Mouse (Mus musculus): Measurements from ENCODE around the gene Lmo3. TPM values are rescaled to one million over a fixed set of nuclear protein-coding genes. Genes with fewer than 3 reads are reported as not detected.

Gene Lmo3
- polyA plus RNA-seq (2014; fragmentation: Nextera tagmentation; extraction: Ambion mirVana): 10.6 and 11.3 TPM in 2 replicates

GRCm38 (mm10) chr6:138581734-138582505, at the start of gene Lmo3:
Lmo3 (minus strand) TSS chr6:138581968.
- Histone ChIP-seq H3K27ac (ENCODE audit: low read depth, low read length) (no peak within 1 kb of the TSS), H3K36me3 (ENCODE audit: control insufficient read depth, insufficient read depth, low read length) (no peaks in the 10 kb centered on the region), H3K9ac (ENCODE audit: low read length) (no peak within 1 kb of the TSS), H3K9me3 (ENCODE audit: control insufficient read depth, low read length) (no peaks in the 10 kb centered on the region), H3K4me3 (ENCODE audit: low read depth, low read length) (no peak within 1 kb of the TSS), H3K27me3 (ENCODE audit: control insufficient read depth, insufficient read depth, low read length) (no peaks in the 10 kb centered on the region), H3K4me1 (ENCODE audit: control insufficient read depth, insufficient read depth, low read length) (no peaks in the 10 kb centered on the region), H3K4me2 (ENCODE audit: low read depth) (no peak within 1 kb of the TSS)
- ATAC-seq (ENCODE audit: insufficient read depth, low FRiP score, low TSS enrichment): no peak
- WGBS: 81% methylated on average over 13 of the region's 13 CpGs
- DNase-seq (ENCODE audit: low spot score): no peak

GRCm38 (mm10) chr6:138620786-138621185, 39.0 kb upstream of the Lmo3 start:
- H3K27ac ChIP-seq (ENCODE audit: low read depth, low read length): no peak overlapping the region
- ATAC-seq (ENCODE audit: insufficient read depth, low FRiP score, low TSS enrichment) (no peak), DNase-seq (ENCODE audit: low spot score) (no peak)
- H3K9ac ChIP-seq (ENCODE audit: low read length): no peak overlapping the region
- no peaks in the 10 kb centered on the region for H3K4me1 ChIP-seq (ENCODE audit: control insufficient read depth, insufficient read depth, low read length)
- H3K27me3 ChIP-seq (ENCODE audit: control insufficient read depth, insufficient read depth, low read length): no peaks in the 10 kb centered on the region
- H3K4me2 ChIP-seq (ENCODE audit: low read depth): no peak overlapping the region
- no peaks in the 10 kb centered on the region for H3K9me3 ChIP-seq (ENCODE audit: control insufficient read depth, low read length)
- H3K4me3 ChIP-seq (ENCODE audit: low read depth, low read length): no peak overlapping the region
- no peaks in the 10 kb centered on the region for H3K36me3 ChIP-seq (ENCODE audit: control insufficient read depth, insufficient read depth, low read length)

- Histone ChIP-seq H3K27ac (ENCODE audit: low read depth, low read length) (no peak overlapping the region), H3K36me3 (ENCODE audit: control insufficient read depth, insufficient read depth, low read length) (no peaks in the 10 kb centered on the region)
- ATAC-seq (ENCODE audit: insufficient read depth, low FRiP score, low TSS enrichment): no peak
These were observed 36.6 kb upstream of the Lmo3 start for GRCm38 (mm10) chr6:138618396-138618795.

GRCm38 (mm10) chr6:138597016-138597415, 15.2 kb upstream of the Lmo3 start:
- ATAC-seq (ENCODE audit: insufficient read depth, low FRiP score, low TSS enrichment): no peak
- Histone ChIP-seq H3K27me3 (ENCODE audit: control insufficient read depth, insufficient read depth, low read length) (no peaks in the 10 kb centered on the region), H3K4me1 (ENCODE audit: control insufficient read depth, insufficient read depth, low read length) (no peaks in the 10 kb centered on the region), H3K27ac (ENCODE audit: low read depth, low read length) (no peak overlapping the region), H3K9me3 (ENCODE audit: control insufficient read depth, low read length) (no peaks in the 10 kb centered on the region), H3K4me2 (ENCODE audit: low read depth) (no peak overlapping the region), H3K4me3 (ENCODE audit: low read depth, low read length) (no peak overlapping the region), H3K9ac (ENCODE audit: low read length) (no peak overlapping the region), H3K36me3 (ENCODE audit: control insufficient read depth, insufficient read depth, low read length) (no peaks in the 10 kb centered on the region)
- 86% methylated on average over 15 of the region's 15 CpGs for WGBS
- DNase-seq (ENCODE audit: low spot score): no peak

More at GRCm38 (mm10) chr6:138618396-138618795, 36.6 kb upstream of the Lmo3 start:
- Histone ChIP-seq H3K4me3 (ENCODE audit: low read depth, low read length) (no peak overlapping the region), H3K9ac (ENCODE audit: low read length) (no peak overlapping the region), H3K4me1 (ENCODE audit: control insufficient read depth, insufficient read depth, low read length) (no peaks in the 10 kb centered on the region), H3K27me3 (ENCODE audit: control insufficient read depth, insufficient read depth, low read length) (no peaks in the 10 kb centered on the region), H3K9me3 (ENCODE audit: control insufficient read depth, low read length) (no peaks in the 10 kb centered on the region), H3K4me2 (ENCODE audit: low read depth) (no peak overlapping the region)
- no peak for DNase-seq (ENCODE audit: low spot score)
- WGBS: 85% methylated on average over 3 of the region's 3 CpGs

GRCm38 (mm10) chr6:138595991-138596698, 14.4 kb upstream of the Lmo3 start:
- WGBS: 80% methylated on average over 10 of the region's 10 CpGs
- H3K36me3 ChIP-seq (ENCODE audit: control insufficient read depth, insufficient read depth, low read length): no peaks in the 10 kb centered on the region
- H3K9me3 ChIP-seq (ENCODE audit: control insufficient read depth, low read length): no peaks in the 10 kb centered on the region
- H3K27me3 ChIP-seq (ENCODE audit: control insufficient read depth, insufficient read depth, low read length): no peaks in the 10 kb centered on the region
- ATAC-seq (ENCODE audit: insufficient read depth, low FRiP score, low TSS enrichment): no peak
- no peak overlapping the region for H3K4me3 ChIP-seq (ENCODE audit: low read depth, low read length)
- H3K4me1 ChIP-seq (ENCODE audit: control insufficient read depth, insufficient read depth, low read length): no peaks in the 10 kb centered on the region
- no peak overlapping the region for H3K27ac ChIP-seq (ENCODE audit: low read depth, low read length)
- H3K4me2 ChIP-seq (ENCODE audit: low read depth): no peak overlapping the region
- no peak for DNase-seq (ENCODE audit: low spot score)
- H3K9ac ChIP-seq (ENCODE audit: low read length): no peak overlapping the region

- Histone ChIP-seq H3K4me2 (ENCODE audit: low read depth) (no peak overlapping the region), H3K4me1 (ENCODE audit: control insufficient read depth, insufficient read depth, low read length) (no peaks in the 10 kb centered on the region), H3K9ac (ENCODE audit: low read length) (no peak overlapping the region), H3K36me3 (ENCODE audit: control insufficient read depth, insufficient read depth, low read length) (no peaks in the 10 kb centered on the region), H3K9me3 (ENCODE audit: control insufficient read depth, low read length) (no peaks in the 10 kb centered on the region), H3K27me3 (ENCODE audit: control insufficient read depth, insufficient read depth, low read length) (no peaks in the 10 kb centered on the region), H3K27ac (ENCODE audit: low read depth, low read length) (no peak overlapping the region), H3K4me3 (ENCODE audit: low read depth, low read length) (no peak overlapping the region)
- DNase-seq (ENCODE audit: low spot score) (no peak), ATAC-seq (ENCODE audit: insufficient read depth, low FRiP score, low TSS enrichment) (no peak)
- 76% methylated on average over 8 of the region's 8 CpGs for WGBS
These were observed 1.5 kb upstream of the Lmo3 start for GRCm38 (mm10) chr6:138583314-138583713.

- Histone ChIP-seq H3K4me3 (ENCODE audit: low read depth, low read length) (no peak overlapping the region), H3K9me3 (ENCODE audit: control insufficient read depth, low read length) (no peaks in the 10 kb centered on the region), H3K4me1 (ENCODE audit: control insufficient read depth, insufficient read depth, low read length) (no peaks in the 10 kb centered on the region), H3K36me3 (ENCODE audit: control insufficient read depth, insufficient read depth, low read length) (no peaks in the 10 kb centered on the region), H3K27ac (ENCODE audit: low read depth, low read length) (no peak overlapping the region), H3K9ac (ENCODE audit: low read length) (no peak overlapping the region), H3K27me3 (ENCODE audit: control insufficient read depth, insufficient read depth, low read length) (no peaks in the 10 kb centered on the region), H3K4me2 (ENCODE audit: low read depth) (no peak overlapping the region)
- no peak for ATAC-seq (ENCODE audit: insufficient read depth, low FRiP score, low TSS enrichment)
- no peak for DNase-seq (ENCODE audit: low spot score)
- 65% methylated on average over 4 of the region's 4 CpGs for WGBS
These were observed 785 bp upstream of the Lmo3 start for GRCm38 (mm10) chr6:138582506-138583000.

- H3K27me3 ChIP-seq (ENCODE audit: control insufficient read depth, insufficient read depth, low read length): no peaks in the 10 kb centered on the region
- no peaks in the 10 kb centered on the region for H3K4me1 ChIP-seq (ENCODE audit: control insufficient read depth, insufficient read depth, low read length)
- H3K27ac ChIP-seq (ENCODE audit: low read depth, low read length): no peak overlapping the region
- no peaks in the 10 kb centered on the region for H3K9me3 ChIP-seq (ENCODE audit: control insufficient read depth, low read length)
- H3K9ac ChIP-seq (ENCODE audit: low read length): no peak overlapping the region
- WGBS: 89% methylated on average over 9 of the region's 9 CpGs
- H3K36me3 ChIP-seq (ENCODE audit: control insufficient read depth, insufficient read depth, low read length): no peaks in the 10 kb centered on the region
- no peak overlapping the region for H3K4me2 ChIP-seq (ENCODE audit: low read depth)
- no peak overlapping the region for H3K4me3 ChIP-seq (ENCODE audit: low read depth, low read length)
- ATAC-seq (ENCODE audit: insufficient read depth, low FRiP score, low TSS enrichment): no peak
- no peak for DNase-seq (ENCODE audit: low spot score)
These were observed 1.2 kb downstream of the Lmo3 start for GRCm38 (mm10) chr6:138580491-138581076.
